Mouse (Mus musculus) lung, adult 2 months (tissue): Measurements from ENCODE around the gene Dlgap1.

Experiments used
- CTCF ChIP-seq: fragments of 200-500 bp; IDR thresholded peaks from 2 replicates; pipeline ENCODE4 v1.5.1; 2011; ENCODE audit warnings: mild to moderate bottlenecking, low read length, control low read depth; ENCODE audit not compliant: insufficient read depth
- POLR2A ChIP-seq: fragments of 200-500 bp; IDR thresholded peaks from 2 replicates; pipeline ENCODE4 v1.6.1; 2011; ENCODE audit warnings: low read depth, mild to moderate bottlenecking, control low read depth, low read length, borderline replicate concordance; ENCODE audit errors: extremely low read depth

DNA sequence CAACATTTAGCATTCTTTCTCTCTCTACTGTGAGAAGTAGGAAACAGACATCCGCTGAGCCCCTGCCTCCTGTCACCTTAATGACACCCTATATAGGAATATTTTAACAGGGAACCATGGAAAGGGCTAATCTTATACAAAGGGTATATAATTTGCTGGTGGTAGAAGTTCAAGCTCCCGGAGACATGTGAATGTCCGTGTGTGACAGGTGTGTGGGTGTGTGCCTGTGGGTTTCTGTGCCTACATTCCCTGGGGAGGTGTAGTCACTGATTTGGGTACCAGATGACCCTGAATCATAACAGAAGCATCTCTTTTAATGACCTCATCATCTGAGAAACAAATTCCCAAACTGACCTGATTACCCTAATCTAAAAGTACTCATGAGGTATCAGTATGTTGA is 445.3 kb downstream of the Dlgap1 start:
- no peak for TF ChIP-seq CTCF
- TF ChIP-seq POLR2A = no peak
